Mouse (Mus musculus) hindbrain, embryonic 11.5 days (tissue): Measurements from ENCODE around the gene Ager. TPM values are rescaled to one million over a fixed set of nuclear protein-coding genes. Genes with fewer than 3 reads are reported as not detected.
A peak's percentile ranks its signal among the peaks of the same experiment; 100 is the strongest.

Experiments
- ATAC-seq: fragments of 200-750 bp; cut with Nextera tagmentation; 2 replicates; pipeline ENCODE4 v1.8.0; 2017; ENCODE audit warnings: mild to moderate bottlenecking, moderate TSS enrichment, moderate library complexity; ENCODE audit not compliant: low FRiP score
- DNase-seq: peaks from one replicate; pipeline ENCODE4 v3.0.0-alpha.2; 2015; ENCODE audit warnings: low spot score
- H3K27ac ChIP-seq: fragments of 300-500 bp; sonication (generic); 2 replicates; pipeline ENCODE4 v1.5.1; 2014; ENCODE audit warnings: mild to moderate bottlenecking, low read depth, low read length
- H3K27me3 ChIP-seq: fragments of 300-500 bp; sonication (generic); 2 replicates; pipeline ENCODE4 v1.6.1; 2014; ENCODE audit warnings: mild to moderate bottlenecking, low read length, moderate library complexity, mixed read lengths; ENCODE audit not compliant: control insufficient read depth, insufficient read depth
- H3K36me3 ChIP-seq: fragments of 300-500 bp; sonication (generic); 2 replicates; pipeline ENCODE4 v1.6.1; 2014; ENCODE audit warnings: mild to moderate bottlenecking, low read length, moderate library complexity, mixed read lengths; ENCODE audit not compliant: control insufficient read depth, insufficient read depth
- H3K4me1 ChIP-seq: fragments of 300-500 bp; sonication (generic); replicated peaks from 2 replicates; pipeline ENCODE4 v1.6.1; 2014; ENCODE audit warnings: low read length, mixed read lengths; ENCODE audit not compliant: control insufficient read depth, insufficient read depth
- H3K4me2 ChIP-seq: fragments of 300-500 bp; sonication (generic); replicated peaks from 2 replicates; pipeline ENCODE4 v1.6.1; 2014; ENCODE audit warnings: mild to moderate bottlenecking, low read depth, low read length
- H3K4me3 ChIP-seq: fragments of 300-500 bp; sonication (generic); 2 replicates; pipeline ENCODE4 v1.5.1; 2014; ENCODE audit warnings: low read depth, low read length
- H3K9ac ChIP-seq: fragments of 300-500 bp; sonication (generic); 2 replicates; pipeline ENCODE4 v1.6.1; 2014; ENCODE audit warnings: low read depth, low read length
- H3K9me3 ChIP-seq: fragments of 300-500 bp; sonication (generic); 2 replicates; pipeline ENCODE4 v1.6.1; 2016; ENCODE audit warnings: low read length; ENCODE audit not compliant: control insufficient read depth
- WGBS: fragments of 180-500 bp; shearing (Covaris S2); extraction: QIAGEN DNeasy Blood & Tissue Kit; methylation state at CpG from one replicate; pipeline ENCODE4 v1.1.7; 2014; 5-methylcytosine and 5-hydroxymethylcytosine counted together
- polyA plus RNA-seq: library from polyadenylated mRNA; unstranded; fragments of >200 nt; fragmentation: Nextera tagmentation; extraction: Ambion mirVana; gene quantifications from 2 replicates; pipeline ENCODE4 v1.2.1, GENCODE M21; 2014

Gene Ager
- polyA plus RNA-seq, 1 experiment from 2014 or later, result 2.2 TPM

GRCm38 (mm10) chr17:34572361-34572760 lies 25.3 kb upstream of the Ager start:
- H3K27me3 ChIP-seq, result no peaks in the 10 kb centered on the region
- H3K4me3 ChIP-seq, result no peak overlapping the region
- H3K36me3 ChIP-seq, result no peaks in the 10 kb centered on the region
- 7% methylated on average over 15 of the region's 15 CpGs for WGBS
- no peaks in the 10 kb centered on the region for H3K9me3 ChIP-seq
- ATAC-seq (no peak), DNase-seq (peak; percentile 30)
- H3K4me2 ChIP-seq, result no peak overlapping the region
- no peak overlapping the region for H3K9ac ChIP-seq
- H3K27ac ChIP-seq, result no peak overlapping the region
- no peaks in the 10 kb centered on the region for H3K4me1 ChIP-seq

- H3K4me1 ChIP-seq, result no peaks in the 10 kb centered on the region
- no peaks in the 10 kb centered on the region for H3K9me3 ChIP-seq
- H3K4me3 ChIP-seq, result no peak overlapping the region
- ATAC-seq (no peak), DNase-seq (no peak)
- 76% methylated on average over 5 of the region's 5 CpGs for WGBS
- no peak overlapping the region for H3K27ac ChIP-seq
- no peaks in the 10 kb centered on the region for H3K36me3 ChIP-seq
- no peak overlapping the region for H3K4me2 ChIP-seq
- no peaks in the 10 kb centered on the region for H3K27me3 ChIP-seq
- no peak overlapping the region for H3K9ac ChIP-seq
These were observed 21.1 kb upstream of the Ager start for GRCm38 (mm10) chr17:34576577-34576976.

GRCm38 (mm10) chr17:34578070-34578469 lies 19.6 kb upstream of the Ager start:
- DNase-seq (no peak), ATAC-seq (no peak)
- H3K27ac ChIP-seq, result no peak overlapping the region
- H3K4me1 ChIP-seq, result no peaks in the 10 kb centered on the region
- H3K4me3 ChIP-seq, result no peak overlapping the region
- WGBS, result 85% methylated on average over 3 of the region's 3 CpGs
- H3K36me3 ChIP-seq, result no peaks in the 10 kb centered on the region
- H3K27me3 ChIP-seq, result no peaks in the 10 kb centered on the region
- H3K9me3 ChIP-seq, result no peaks in the 10 kb centered on the region
- H3K4me2 ChIP-seq, result no peak overlapping the region
- H3K9ac ChIP-seq, result no peak overlapping the region

- Histone ChIP-seq H3K9me3 (no peaks in the 10 kb centered on the region), H3K27ac (no peak overlapping the region), H3K4me3 (no peak overlapping the region), H3K36me3 (no peaks in the 10 kb centered on the region), H3K4me2 (no peak overlapping the region), H3K27me3 (no peaks in the 10 kb centered on the region), H3K4me1 (peaks cover 5% of the 10 kb centered on the region; the same call in 1 of the 2 replicates), H3K9ac (no peak overlapping the region)
- 87% methylated on average over 12 of the region's 12 CpGs for WGBS
- DNase-seq (no peak), ATAC-seq (no peak)
These were observed 15.1 kb upstream of the Ager start for GRCm38 (mm10) chr17:34582528-34582927.

GRCm38 (mm10) chr17:34583397-34583796 lies 14.3 kb upstream of the Ager start:
- Histone ChIP-seq H3K27me3 (no peaks in the 10 kb centered on the region), H3K27ac (no peak overlapping the region), H3K4me1 (peaks cover 5% of the 10 kb centered on the region), H3K4me2 (no peak overlapping the region), H3K9ac (no peak overlapping the region), H3K9me3 (no peaks in the 10 kb centered on the region), H3K4me3 (no peak overlapping the region), H3K36me3 (no peaks in the 10 kb centered on the region)
- DNase-seq (no peak), ATAC-seq (no peak)
- WGBS, result 68% methylated on average over 6 of the region's 7 CpGs

GRCm38 (mm10) chr17:34583819-34584218 lies 13.8 kb upstream of the Ager start:
- H3K4me1 ChIP-seq, result peaks cover 7% of the 10 kb centered on the region
- 85% methylated on average over 8 of the region's 8 CpGs for WGBS
- H3K9ac ChIP-seq, result no peak overlapping the region
- H3K27me3 ChIP-seq, result no peaks in the 10 kb centered on the region
- no peak overlapping the region for H3K27ac ChIP-seq
- H3K9me3 ChIP-seq, result no peaks in the 10 kb centered on the region
- no peak overlapping the region for H3K4me3 ChIP-seq
- ATAC-seq, result no peak
- H3K4me2 ChIP-seq, result no peak overlapping the region
- DNase-seq, result no peak
- no peaks in the 10 kb centered on the region for H3K36me3 ChIP-seq

- Histone ChIP-seq H3K4me2 (no peak overlapping the region), H3K36me3 (no peaks in the 10 kb centered on the region), H3K27ac (no peak overlapping the region), H3K9me3 (no peaks in the 10 kb centered on the region), H3K4me1 (peaks cover 16% of the 10 kb centered on the region), H3K27me3 (no peaks in the 10 kb centered on the region), H3K4me3 (no peak overlapping the region), H3K9ac (no peak overlapping the region)
- ATAC-seq (no peak), DNase-seq (no peak)
- WGBS, result 83% methylated on average over 8 of the region's 8 CpGs
These were observed 12.5 kb upstream of the Ager start for GRCm38 (mm10) chr17:34585121-34585520.

GRCm38 (mm10) chr17:34585877-34586771 lies 11.5 kb upstream of the Ager start:
- peak overlapping the region; percentile 94 for H3K9ac ChIP-seq
- peaks cover 24% of the 10 kb centered on the region for H3K4me1 ChIP-seq
- H3K4me3 ChIP-seq, result peak overlapping the region; percentile 67
- no peaks in the 10 kb centered on the region for H3K36me3 ChIP-seq
- WGBS, result 16% methylated on average over 32 of the region's 32 CpGs
- no peak for DNase-seq
- peak overlapping the region; percentile 89 for H3K4me2 ChIP-seq
- ATAC-seq, result peak; percentile 39
- H3K9me3 ChIP-seq, result no peaks in the 10 kb centered on the region
- H3K27ac ChIP-seq, result peak overlapping the region; percentile 99
- no peaks in the 10 kb centered on the region for H3K27me3 ChIP-seq
